Mouse (Mus musculus) embryonic facial prominence, embryonic 13.5 days (tissue): ENCODE measurements around the gene Dusp8. TPM values are rescaled to one million over a fixed set of nuclear protein-coding genes. Genes with fewer than 3 reads are reported as not detected.
"Not testable (repeated sequence)": the region's sequence is repeated elsewhere in the genome, so short reads cannot be mapped to it uniquely, and the experiment has no call there.

Experiments used
- ATAC-seq: fragments of 200-750 bp; cut with Nextera tagmentation; 2 replicates; pipeline ENCODE4 v1.8.0; 2017; ENCODE audit warnings: low read depth; ENCODE audit not compliant: insufficient number of reproducible peaks, insufficient read depth, low FRiP score, low TSS enrichment
- H3K27ac ChIP-seq: fragments of 300-500 bp; sonication (generic); 2 replicates; pipeline ENCODE4 v1.5.1; 2015; ENCODE audit warnings: moderate library complexity, mild to moderate bottlenecking, inconsistent platforms
- H3K27me3 ChIP-seq: fragments of 300-500 bp; sonication (generic); 2 replicates; pipeline ENCODE4 v1.6.1; 2015; ENCODE audit warnings: mild to moderate bottlenecking, inconsistent platforms
- H3K36me3 ChIP-seq: fragments of 300-500 bp; sonication (generic); 2 replicates; pipeline ENCODE4 v1.6.1; 2015; ENCODE audit warnings: mild to moderate bottlenecking, inconsistent platforms
- H3K4me1 ChIP-seq: fragments of 300-500 bp; sonication (generic); 2 replicates; pipeline ENCODE4 v1.6.1; 2015; ENCODE audit warnings: inconsistent platforms
- H3K4me2 ChIP-seq: fragments of 300-500 bp; sonication (generic); 2 replicates; pipeline ENCODE4 v1.6.1; 2015; ENCODE audit warnings: moderate library complexity, mild to moderate bottlenecking, inconsistent platforms
- H3K4me3 ChIP-seq: fragments of 300-500 bp; sonication (generic); 2 replicates; pipeline ENCODE4 v1.5.1; 2015; ENCODE audit warnings: mild to moderate bottlenecking, inconsistent platforms
- H3K9ac ChIP-seq: fragments of 300-500 bp; sonication (generic); 2 replicates; pipeline ENCODE4 v1.6.1; 2015; ENCODE audit warnings: mild to moderate bottlenecking, inconsistent platforms
- H3K9me3 ChIP-seq: fragments of 300-500 bp; sonication (generic); 2 replicates; pipeline ENCODE4 v1.6.1; 2016; ENCODE audit warnings: inconsistent platforms
- WGBS: fragments of 180-500 bp; shearing (Covaris S2); methylation state at CpG from one replicate; pipeline ENCODE4 v1.1.7; 2015; ENCODE audit warnings: mixed read lengths; 5-methylcytosine and 5-hydroxymethylcytosine counted together
- polyA plus RNA-seq: library from polyadenylated mRNA; unstranded; fragments of >200 nt; fragmentation: Nextera tagmentation; extraction: Ambion mirVana; gene quantifications from 2 replicates; pipeline ENCODE4 v1.2.1, GENCODE M21; 2015

The Dusp8 gene
- polyA plus RNA-seq: 2.4 and 2.6 TPM in 2 replicates

DNA sequence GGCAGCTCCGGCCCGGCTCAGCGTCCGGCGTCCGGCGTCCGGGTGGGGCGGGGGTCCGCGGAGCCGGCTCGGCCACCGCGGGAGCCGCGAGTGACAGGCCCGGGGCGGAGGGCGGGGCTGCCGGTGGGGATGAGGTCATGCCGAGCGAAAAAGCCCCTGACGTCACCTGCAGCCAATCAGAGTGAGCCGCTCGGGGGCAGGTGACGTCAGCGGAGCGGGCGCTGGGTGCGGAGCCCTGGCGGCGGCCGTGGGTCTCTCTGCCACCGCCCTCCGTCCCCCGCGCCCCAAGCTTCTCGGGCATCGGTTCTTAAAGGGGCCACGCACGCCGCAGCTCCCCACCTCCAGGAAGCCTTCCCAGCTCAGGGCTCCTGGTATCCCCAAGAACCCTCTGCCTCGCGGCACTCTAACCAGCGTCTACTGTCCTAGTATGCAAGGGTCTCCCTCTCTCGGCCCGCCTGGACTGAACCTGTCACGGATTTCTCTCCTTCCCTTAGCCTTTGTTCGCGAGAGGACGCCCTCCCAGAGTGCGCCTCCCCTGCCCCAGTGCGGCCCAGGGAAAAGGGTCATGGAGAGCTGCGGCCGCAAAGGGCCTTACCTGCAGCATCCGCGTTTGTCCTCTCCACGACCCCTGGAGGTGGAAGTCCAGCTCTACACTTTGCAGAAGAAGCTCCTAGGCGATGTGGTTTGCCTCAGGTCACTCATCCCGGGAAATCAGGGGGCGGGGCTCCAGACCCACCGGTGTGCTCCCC lies at the start of gene Dusp8:
TSS of gene Dusp8 (minus strand) at position 661 of the 749 bp plus-strand sequence.
- no peaks in the 10 kb centered on the region for H3K36me3 ChIP-seq
- peaks cover 98% of the 10 kb centered on the region for H3K27me3 ChIP-seq
- no peak within 1 kb of the TSS for H3K27ac ChIP-seq

GRCm38 (mm10) chr7:142144507-142144906 lies 48.9 kb upstream of the Dusp8 start, which contains the start of gene Gm45337:
TSS of gene Gm45337 (minus strand) at chr7:142144607.
- no peaks in the 10 kb centered on the region for H3K36me3 ChIP-seq
- 74% methylated on average over 1 of the region's 1 CpGs for WGBS
- no peak within 1 kb of the TSS for H3K9ac ChIP-seq
- no peaks in the 10 kb centered on the region for H3K9me3 ChIP-seq
- H3K27ac ChIP-seq: no peak within 1 kb of the TSS
- no peaks in the 10 kb centered on the region for H3K4me1 ChIP-seq
- no peak within 1 kb of the TSS for H3K4me2 ChIP-seq
- ATAC-seq: no peak
- no peak within 1 kb of the TSS for H3K4me3 ChIP-seq
- peaks cover 11% of the 10 kb centered on the region for H3K27me3 ChIP-seq

More for the DNA sequence above, at the start of gene Dusp8:
- Histone ChIP-seq H3K9ac (peak within 1 kb of the TSS; percentile 72), H3K4me1 (peaks cover 14% of the 10 kb centered on the region), H3K4me3 (peak within 1 kb of the TSS; percentile 70), H3K9me3 (no peaks in the 10 kb centered on the region), H3K4me2 (peak within 1 kb of the TSS; percentile 95)
- ATAC-seq: peak; percentile 68; the same call in 1 of the 2 replicates
- under 1% methylated on average over 53 of the region's 63 CpGs for WGBS

- not testable (repeated sequence) for H3K4me1 ChIP-seq, H3K36me3 ChIP-seq, ATAC-seq, H3K9ac ChIP-seq, H3K27ac ChIP-seq, H3K4me2 ChIP-seq, H3K9me3 ChIP-seq, H3K4me3 ChIP-seq
- WGBS: 19% methylated on average over 1 of the region's 1 CpGs
- H3K27me3 ChIP-seq: peaks cover 11% of the 10 kb centered on the region
Measured at GRCm38 (mm10) chr7:142143506-142144010, 47.9 kb upstream of the Dusp8 start.

- no peak overlapping the region for H3K27ac ChIP-seq
- no peaks in the 10 kb centered on the region for H3K36me3 ChIP-seq
- no peaks in the 10 kb centered on the region for H3K9me3 ChIP-seq
- H3K4me3 ChIP-seq: no peak overlapping the region
- 9% methylated on average over 1 of the region's 1 CpGs for WGBS
- H3K4me2 ChIP-seq: no peak overlapping the region
- ATAC-seq: no peak
- H3K27me3 ChIP-seq: peaks cover 11% of the 10 kb centered on the region
- no peaks in the 10 kb centered on the region for H3K4me1 ChIP-seq
- H3K9ac ChIP-seq: no peak overlapping the region
Measured at GRCm38 (mm10) chr7:142140696-142141095, 45.1 kb upstream of the Dusp8 start.

GRCm38 (mm10) chr7:142135934-142136333 lies 40.3 kb upstream of the Dusp8 start, which contains the start of gene Gm39115:
TSS of gene Gm39115 (minus strand) at chr7:142136034.
- WGBS: 40% methylated on average over 2 of the region's 2 CpGs
- not testable (repeated sequence) for H3K9me3 ChIP-seq, H3K4me1 ChIP-seq

GRCm38 (mm10) chr7:142134206-142134995 lies 38.8 kb upstream of the Dusp8 start:
- Histone ChIP-seq H3K4me3 (no peak overlapping the region), H3K9me3 (no peaks in the 10 kb centered on the region), H3K27ac (no peak overlapping the region), H3K4me1 (no peaks in the 10 kb centered on the region), H3K9ac (no peak overlapping the region), H3K4me2 (no peak overlapping the region), H3K36me3 (no peaks in the 10 kb centered on the region), H3K27me3 (peaks cover 5% of the 10 kb centered on the region; the same call in 1 of the 2 replicates)
- ATAC-seq: no peak
- WGBS: 56% methylated on average over 4 of the region's 4 CpGs

More at GRCm38 (mm10) chr7:142135934-142136333, 40.3 kb upstream of the Dusp8 start, which contains the start of gene Gm39115:
- not testable (repeated sequence) for ATAC-seq, H3K4me3 ChIP-seq, H3K9ac ChIP-seq, H3K27me3 ChIP-seq, H3K27ac ChIP-seq, H3K36me3 ChIP-seq, H3K4me2 ChIP-seq

- Histone ChIP-seq H3K9me3 (no peaks in the 10 kb centered on the region), H3K4me3 (no peak overlapping the region), H3K4me2 (no peak overlapping the region), H3K27ac (no peak overlapping the region), H3K4me1 (no peaks in the 10 kb centered on the region), H3K36me3 (no peaks in the 10 kb centered on the region), H3K27me3 (peaks cover 3% of the 10 kb centered on the region; the same call in 1 of the 2 replicates), H3K9ac (no peak overlapping the region)
- WGBS: 61% methylated on average over 4 of the region's 4 CpGs
- no peak for ATAC-seq
Measured at GRCm38 (mm10) chr7:142128843-142129242, 33.2 kb upstream of the Dusp8 start.

- not testable (repeated sequence) for H3K27me3 ChIP-seq, H3K36me3 ChIP-seq, H3K9me3 ChIP-seq, H3K4me3 ChIP-seq, H3K27ac ChIP-seq, ATAC-seq, H3K9ac ChIP-seq, H3K4me2 ChIP-seq, H3K4me1 ChIP-seq
- 81% methylated on average over 1 of the region's 1 CpGs for WGBS
Measured at GRCm38 (mm10) chr7:142120629-142121028, 25.0 kb upstream of the Dusp8 start, which contains the start of gene Gm45618. TSS of gene Gm45618 (minus strand) at chr7:142120729.

DNA sequence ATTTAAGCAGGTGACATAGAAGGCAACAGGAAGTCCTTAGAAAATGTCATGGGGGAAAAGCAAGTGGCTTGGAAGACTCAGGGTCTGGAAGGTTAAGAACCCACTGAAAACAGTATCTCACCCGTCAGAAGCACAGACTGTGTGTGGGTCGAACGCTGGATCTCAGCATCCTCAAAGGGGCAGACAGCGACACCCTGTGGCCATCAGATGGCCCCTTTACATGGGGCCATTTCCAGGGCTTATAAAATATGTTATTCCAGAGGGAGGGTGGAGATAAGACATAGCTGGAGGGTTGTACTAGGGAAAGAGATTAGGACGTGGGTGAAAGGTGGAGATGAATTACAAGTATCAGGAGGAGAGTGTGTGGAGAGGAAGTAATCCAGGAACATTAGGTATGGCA lies 24.0 kb upstream of the Dusp8 start:
- no peak overlapping the region for H3K27ac ChIP-seq
- H3K9ac ChIP-seq: no peak overlapping the region
- H3K4me2 ChIP-seq: no peak overlapping the region
- no peak for ATAC-seq
- H3K27me3 ChIP-seq: no peaks in the 10 kb centered on the region; the same call in 1 of the 2 replicates
- H3K36me3 ChIP-seq: no peaks in the 10 kb centered on the region
- no peaks in the 10 kb centered on the region for H3K9me3 ChIP-seq
- no peak overlapping the region for H3K4me3 ChIP-seq
- H3K4me1 ChIP-seq: no peaks in the 10 kb centered on the region
- WGBS: 16% methylated on average over 5 of the region's 5 CpGs

GRCm38 (mm10) chr7:142104747-142105146 lies 9.1 kb upstream of the Dusp8 start:
- Histone ChIP-seq H3K27ac (no peak overlapping the region), H3K9ac (no peak overlapping the region), H3K4me3 (no peak overlapping the region), H3K9me3 (no peaks in the 10 kb centered on the region), H3K4me2 (no peak overlapping the region), H3K4me1 (0 out of 2 replicates have a peak, but pooled peaks cover 3% of the 10 kb centered on the region), H3K27me3 (peaks cover 30% of the 10 kb centered on the region), H3K36me3 (no peaks in the 10 kb centered on the region)
- 55% methylated on average over 5 of the region's 5 CpGs for WGBS
- no peak for ATAC-seq

DNA sequence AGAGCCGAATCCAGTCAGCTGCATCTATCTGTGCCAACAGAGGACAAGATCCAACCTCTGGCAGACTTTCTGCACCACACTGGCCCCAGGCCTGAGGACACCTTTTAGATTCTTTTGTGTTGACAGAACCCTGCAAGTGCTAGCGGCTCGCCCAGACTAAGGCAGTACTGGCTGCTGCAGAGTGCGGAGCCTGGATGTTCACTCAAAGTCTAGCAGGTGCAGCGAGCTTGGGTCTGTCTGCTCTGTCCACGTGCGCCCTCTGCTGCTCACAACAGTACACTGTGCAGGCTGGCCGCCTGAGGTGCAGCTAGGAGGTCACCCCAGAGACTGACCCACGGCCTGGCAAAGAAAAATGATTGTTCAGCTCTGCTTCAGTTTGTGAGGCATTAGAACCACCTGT lies 2.1 kb upstream of the Dusp8 start:
- Histone ChIP-seq H3K27me3 (peaks cover 74% of the 10 kb centered on the region), H3K4me2 (no peak overlapping the region), H3K27ac (no peak overlapping the region), H3K9me3 (no peaks in the 10 kb centered on the region), H3K36me3 (no peaks in the 10 kb centered on the region), H3K4me1 (peaks cover 14% of the 10 kb centered on the region), H3K4me3 (no peak overlapping the region), H3K9ac (no peak overlapping the region)
- WGBS: 10% methylated on average over 9 of the region's 9 CpGs
- ATAC-seq: peak; percentile 62; the same call in 1 of the 2 replicates
